Mouse (Mus musculus) fat pad, adult 2 months (tissue): Measurements from ENCODE around the gene Dpep3.
A peak's percentile ranks its signal among the peaks of the same experiment; 100 is the strongest.

Source experiments
- DNase-seq: peaks from one replicate; pipeline ENCODE4 v3.0.0-alpha.2; 2011; ENCODE audit warnings: low read depth, low spot score; ENCODE audit errors: extremely low read depth

Gene Dpep3

DNA sequence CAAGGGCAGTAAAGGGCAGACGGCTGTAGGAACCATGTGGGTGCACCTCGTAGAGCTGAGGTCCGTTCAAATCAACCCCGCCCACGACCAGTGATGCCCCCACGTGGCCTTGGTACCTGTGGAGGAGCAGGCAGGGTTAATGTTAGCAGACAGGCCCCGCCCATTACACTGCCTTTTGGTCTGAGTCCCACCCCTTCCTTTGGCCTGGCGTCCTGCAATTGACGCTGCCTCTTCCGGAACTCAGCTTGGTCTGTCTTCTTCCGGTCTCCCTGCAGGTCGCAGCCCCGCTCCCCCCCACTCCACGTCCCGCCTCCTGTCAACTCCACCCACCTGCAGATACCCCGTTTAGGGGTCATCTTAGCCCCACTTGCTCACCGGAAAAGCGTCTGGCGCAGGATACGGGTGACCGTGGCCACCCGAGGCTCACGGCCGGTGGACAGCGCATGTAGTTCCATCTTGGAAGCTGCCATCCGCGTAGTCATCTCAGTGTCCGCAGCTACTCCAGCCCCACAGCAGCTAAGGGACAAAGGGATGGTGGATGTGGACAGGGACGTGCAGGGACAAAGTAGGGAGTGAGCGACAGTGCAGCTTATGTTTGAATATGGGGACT is 42.3 kb downstream of the Dpep3 start:
- peak; percentile 47 for DNase-seq

DNA sequence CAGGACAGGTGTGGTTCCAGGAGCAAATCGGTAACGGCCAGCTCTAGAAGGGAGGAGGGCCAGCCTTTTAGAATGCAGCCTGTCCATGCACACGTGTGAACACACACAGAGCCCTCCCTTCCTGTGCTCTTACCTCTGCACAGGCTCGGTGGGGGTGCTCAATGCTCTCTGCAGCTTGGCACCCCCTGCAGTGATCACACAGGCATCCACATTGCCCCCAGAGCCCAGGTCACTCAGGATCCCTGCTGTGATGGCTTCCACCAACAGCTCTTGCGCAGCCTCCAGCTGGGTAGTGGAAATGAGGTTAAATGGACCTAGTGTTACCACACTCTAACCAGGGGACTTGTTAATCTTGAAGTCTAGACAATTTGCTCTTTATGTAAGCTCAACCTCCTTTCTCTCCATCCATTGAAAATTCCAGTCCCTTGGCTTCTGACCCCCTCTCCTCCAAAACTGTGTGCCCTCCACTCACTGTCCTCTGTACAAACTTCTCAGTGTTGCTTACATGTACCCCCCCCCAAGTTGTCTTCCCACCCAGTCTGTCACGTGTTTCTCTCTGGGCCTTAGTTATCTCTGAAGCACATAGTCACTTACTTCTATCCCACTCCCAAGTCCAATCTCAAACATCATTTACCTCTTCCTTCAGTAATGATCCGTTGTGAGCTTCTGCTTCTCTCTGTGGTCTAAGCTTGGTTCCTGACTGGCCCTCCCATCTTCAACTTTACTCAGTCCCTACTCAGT is 43.2 kb downstream of the Dpep3 start:
- no peak for DNase-seq

DNA sequence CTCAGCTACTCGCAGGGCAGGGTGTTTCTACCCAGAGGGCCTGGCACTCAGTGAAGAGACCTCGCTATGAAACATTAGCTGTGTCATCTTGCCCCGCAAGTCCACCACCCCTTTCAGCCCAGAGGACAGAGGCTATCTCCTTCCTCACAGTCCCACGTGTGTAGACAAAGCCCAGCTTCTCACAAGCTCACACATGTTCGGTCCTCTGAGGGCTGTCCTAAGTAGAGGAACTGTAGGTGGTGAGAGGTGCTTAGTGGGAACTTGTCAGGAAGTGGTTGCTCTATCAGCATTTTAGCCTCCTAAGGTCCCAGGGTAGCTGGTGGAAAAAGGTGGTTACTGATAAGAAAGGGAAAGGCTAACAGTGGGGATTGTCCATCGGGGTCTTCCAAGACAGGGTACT is 44.1 kb downstream of the Dpep3 start:
- DNase-seq = no peak

DNA sequence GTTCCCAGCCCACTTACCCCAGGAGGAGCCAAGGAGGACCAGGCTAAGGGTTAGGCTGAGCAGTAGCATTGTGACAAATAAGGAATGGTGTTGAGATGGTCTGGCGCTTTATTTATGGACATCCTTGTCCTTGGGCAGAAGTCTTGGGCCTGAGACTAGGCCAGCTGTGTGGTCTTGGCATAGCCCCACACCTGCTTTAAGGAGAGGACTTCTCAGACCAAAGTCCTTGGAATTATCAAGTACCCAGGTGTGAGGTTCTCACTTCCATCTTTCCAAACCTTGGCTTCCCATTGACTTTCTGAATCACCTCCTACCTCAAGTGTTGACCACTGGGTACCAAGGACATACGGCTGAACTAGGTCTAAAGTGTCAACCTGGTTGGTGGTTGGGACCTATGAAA is 45.5 kb downstream of the Dpep3 start, which contains the start of gene Ctrl:
Gene Ctrl (minus strand): TSS at position 101 of the 400 bp plus-strand sequence.
- DNase-seq = no peak

DNA sequence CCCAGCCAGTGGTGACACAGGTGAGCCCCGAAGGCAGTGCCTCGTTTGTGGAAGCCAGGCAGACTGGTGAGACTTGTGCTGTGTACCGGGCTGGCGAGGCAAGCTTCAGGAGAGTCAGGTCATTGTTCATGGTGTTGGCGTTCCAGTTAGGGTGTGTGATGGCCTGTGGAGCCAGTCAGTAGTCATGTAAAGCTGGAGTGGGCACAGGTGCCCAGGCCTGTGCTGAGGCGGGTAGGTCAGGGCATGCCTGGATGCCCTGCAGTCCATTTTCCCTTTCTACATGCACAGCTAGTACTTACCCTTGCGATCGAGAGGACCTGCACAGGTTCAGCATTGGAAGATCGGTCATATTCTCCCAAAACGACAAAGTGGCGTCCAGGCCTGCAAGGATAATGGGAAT is 46.7 kb downstream of the Dpep3 start:
- no peak for DNase-seq

DNA sequence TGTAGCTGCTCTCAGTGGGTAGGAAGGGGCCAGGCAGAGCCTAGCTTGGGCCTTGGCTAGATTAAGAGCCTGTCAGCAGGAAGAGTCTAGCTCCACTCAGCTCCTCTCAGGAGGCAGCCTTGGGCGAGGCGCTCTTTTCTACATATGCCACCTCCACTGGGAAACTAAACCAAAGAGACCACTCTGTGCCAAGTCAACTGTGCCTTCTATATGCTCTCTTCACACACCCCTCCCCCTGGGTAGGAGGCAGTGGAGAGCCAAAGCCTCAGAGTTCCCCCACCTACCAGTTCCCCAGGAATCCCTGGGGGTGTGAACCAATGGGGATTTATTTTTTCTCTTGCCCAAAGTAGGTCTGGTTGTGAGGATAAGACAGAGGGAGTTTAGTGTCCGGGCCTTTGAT is 48.0 kb downstream of the Dpep3 start:
- no peak for DNase-seq

DNA sequence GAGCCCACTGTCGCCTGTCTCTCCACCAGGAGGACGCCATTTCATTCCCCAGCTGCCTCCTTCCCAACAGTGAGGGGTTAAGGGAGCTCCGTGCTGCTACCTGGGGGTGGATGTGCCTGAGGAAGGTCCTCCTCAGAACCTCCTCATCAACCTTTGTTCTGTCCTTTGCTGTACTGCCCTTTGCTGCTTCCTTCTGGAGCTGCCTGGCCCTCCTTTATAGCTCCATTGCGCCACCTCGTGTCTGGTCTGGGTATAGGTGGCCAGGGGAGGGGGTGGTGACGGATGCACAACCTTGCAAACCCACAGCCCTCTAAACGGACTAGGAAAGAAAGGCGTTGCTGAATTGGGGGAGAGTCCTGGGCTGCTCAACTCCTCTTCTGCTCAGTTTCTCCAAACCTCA is 48.6 kb downstream of the Dpep3 start:
- no peak for DNase-seq

DNA sequence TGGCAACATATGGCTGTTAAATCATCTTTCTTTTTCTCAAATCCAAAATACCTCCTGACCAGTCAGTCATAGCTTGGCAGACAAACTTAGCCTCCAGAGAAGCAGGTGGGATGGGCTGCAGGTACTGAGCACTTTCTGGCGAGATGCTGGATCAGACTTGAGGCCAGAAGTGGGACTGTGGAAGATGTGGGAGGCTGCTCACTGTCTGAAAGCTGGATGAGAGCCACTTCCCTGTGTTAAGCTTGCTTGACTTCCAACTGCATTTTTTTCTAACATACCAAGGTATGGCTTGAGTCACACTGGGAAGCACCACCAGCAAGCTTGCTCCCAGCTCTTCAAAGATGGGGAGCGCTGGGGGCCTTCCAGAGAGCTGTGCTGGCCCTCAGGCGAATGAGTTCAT is 54.1 kb downstream of the Dpep3 start:
- DNase-seq = no peak
